Mouse (Mus musculus): ENCODE measurements around the gene Pm20d1. TPM values are rescaled to one million over a fixed set of nuclear protein-coding genes. Genes with fewer than 3 reads are reported as not detected.
A peak's percentile ranks its signal among the peaks of the same experiment; 100 is the strongest.
"Not testable (repeated sequence)": the region's sequence is repeated elsewhere in the genome, so short reads cannot be mapped to it uniquely, and the experiment has no call there.

The Pm20d1 gene
- total RNA-seq, 2 experiments from 2014 or later, result 1.8 to 2.1 TPM

GRCm38 (mm10) chr1:131794591-131794990, 2.6 kb upstream of the Pm20d1 start:
- DNase-seq (ENCODE audit: low spot score in 2 of 2), result no peak

DNA sequence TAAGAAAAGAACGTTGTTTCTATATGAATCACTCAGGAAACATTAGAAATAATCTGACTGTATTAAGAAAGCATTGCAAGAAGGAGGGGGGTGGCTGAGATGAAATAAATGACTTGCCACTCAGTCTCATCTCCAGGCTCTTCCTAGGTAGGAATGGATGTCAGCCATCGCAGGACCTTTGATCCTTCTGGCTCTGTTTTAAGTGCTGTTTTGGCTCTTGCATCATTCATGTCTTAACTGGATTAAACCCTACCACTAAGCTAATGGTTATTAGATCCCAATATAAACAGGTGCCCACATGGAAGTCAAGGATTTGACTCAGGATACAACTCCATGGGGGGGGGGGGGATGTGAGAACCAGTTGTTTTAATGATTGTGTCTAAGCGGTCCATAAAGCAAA, 2.0 kb upstream of the Pm20d1 start:
- no peak for DNase-seq (ENCODE audit: low spot score in 2 of 2)

DNA sequence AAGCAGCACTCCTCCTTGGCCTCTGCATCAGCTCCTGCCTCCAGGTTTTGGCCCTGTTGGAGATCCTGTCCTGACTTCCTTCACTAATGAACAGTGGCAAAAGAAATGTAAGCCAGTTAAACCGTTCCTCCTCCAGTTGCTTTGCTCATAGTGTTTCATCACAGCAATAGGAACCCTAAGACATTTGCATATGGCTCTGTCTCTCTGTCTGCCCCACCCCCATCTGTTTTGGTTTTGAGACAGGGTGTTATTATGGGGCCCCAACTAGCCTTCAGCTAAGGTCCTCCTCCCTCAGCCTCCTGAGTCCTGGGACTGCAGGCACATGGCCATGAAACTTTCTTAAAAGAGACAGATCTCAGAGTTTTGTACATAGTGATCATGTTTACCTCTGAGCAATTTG, 2.8 kb downstream of the Pm20d1 start:
- DNase-seq (ENCODE audit: low spot score in 2 of 2), result no peak

- DNase-seq (ENCODE audit: low spot score in 2 of 2), result no peak
Measured at GRCm38 (mm10) chr1:131801071-131801470, 3.9 kb downstream of the Pm20d1 start.

DNA sequence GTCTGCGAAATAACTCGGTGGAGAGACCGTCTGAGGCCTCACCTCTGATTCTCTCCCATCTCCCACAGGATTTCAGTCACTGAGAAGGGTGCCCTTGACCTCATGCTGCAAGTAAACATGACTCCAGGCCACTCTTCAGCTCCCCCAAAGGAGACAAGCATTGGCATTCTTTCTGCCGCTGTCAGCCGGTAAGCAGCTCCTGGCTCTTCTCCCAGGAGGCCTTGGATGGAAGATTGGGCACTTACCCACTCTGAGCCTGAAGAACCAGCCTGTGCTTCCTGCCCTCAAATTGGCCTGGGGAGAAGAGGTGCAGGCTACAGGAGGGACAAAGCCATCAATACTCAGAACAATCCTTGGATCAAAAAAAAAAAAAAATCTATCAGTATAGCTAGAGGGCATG, 5.5 kb downstream of the Pm20d1 start:
- no peak for DNase-seq (ENCODE audit: low spot score in 2 of 2)

- no peak for DNase-seq (ENCODE audit: low spot score in 2 of 2)
Measured at GRCm38 (mm10) chr1:131804166-131804565, 7.0 kb downstream of the Pm20d1 start.

DNA sequence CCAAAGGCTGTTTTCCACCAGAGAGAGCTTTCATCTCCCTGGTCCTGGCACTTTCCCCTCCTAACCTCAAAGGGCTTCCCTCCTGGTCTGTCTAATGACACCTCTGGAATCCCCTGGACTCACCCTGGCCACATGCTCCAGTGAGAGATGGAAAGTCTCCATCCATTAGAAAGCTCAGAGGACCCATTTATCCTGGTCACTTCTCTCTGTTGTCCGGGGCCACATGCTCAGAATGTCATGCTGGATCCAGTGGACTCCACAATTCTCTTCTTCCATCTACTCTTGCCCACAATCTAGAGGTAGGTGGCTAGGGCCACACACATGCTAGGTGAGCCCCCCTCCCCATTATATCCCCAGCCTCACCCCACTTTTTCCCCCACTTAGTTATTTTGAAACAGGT, 11.8 kb downstream of the Pm20d1 start:
- DNase-seq (ENCODE audit: low spot score in 2 of 2), result no peak

- no peak for DNase-seq (ENCODE audit: low spot score in 2 of 2)
Measured at GRCm38 (mm10) chr1:131809651-131810050, 12.5 kb downstream of the Pm20d1 start.

- DNase-seq (ENCODE audit: low spot score in 2 of 2), result no peak
Measured at GRCm38 (mm10) chr1:131811393-131811792, 14.2 kb downstream of the Pm20d1 start.

DNA sequence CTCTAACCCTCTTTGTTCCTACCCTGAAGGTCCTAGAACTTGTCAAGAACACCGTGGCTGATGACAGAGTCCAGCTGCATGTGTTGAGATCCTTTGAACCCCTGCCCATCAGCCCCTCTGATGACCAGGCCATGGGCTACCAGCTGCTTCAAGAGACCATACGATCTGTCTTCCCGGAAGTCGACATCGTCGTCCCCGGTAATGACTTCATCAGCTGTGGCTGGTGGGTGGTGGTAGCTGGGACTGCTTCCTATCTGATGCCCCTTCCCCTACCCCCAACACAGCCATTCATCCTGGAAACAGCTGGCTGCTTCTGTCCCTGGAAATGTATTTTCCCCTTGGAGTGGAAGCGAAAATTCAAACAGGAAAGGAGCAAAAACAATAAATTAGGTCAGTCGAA, 14.8 kb downstream of the Pm20d1 start:
- no peak for DNase-seq (ENCODE audit: low spot score in 2 of 2)

DNA sequence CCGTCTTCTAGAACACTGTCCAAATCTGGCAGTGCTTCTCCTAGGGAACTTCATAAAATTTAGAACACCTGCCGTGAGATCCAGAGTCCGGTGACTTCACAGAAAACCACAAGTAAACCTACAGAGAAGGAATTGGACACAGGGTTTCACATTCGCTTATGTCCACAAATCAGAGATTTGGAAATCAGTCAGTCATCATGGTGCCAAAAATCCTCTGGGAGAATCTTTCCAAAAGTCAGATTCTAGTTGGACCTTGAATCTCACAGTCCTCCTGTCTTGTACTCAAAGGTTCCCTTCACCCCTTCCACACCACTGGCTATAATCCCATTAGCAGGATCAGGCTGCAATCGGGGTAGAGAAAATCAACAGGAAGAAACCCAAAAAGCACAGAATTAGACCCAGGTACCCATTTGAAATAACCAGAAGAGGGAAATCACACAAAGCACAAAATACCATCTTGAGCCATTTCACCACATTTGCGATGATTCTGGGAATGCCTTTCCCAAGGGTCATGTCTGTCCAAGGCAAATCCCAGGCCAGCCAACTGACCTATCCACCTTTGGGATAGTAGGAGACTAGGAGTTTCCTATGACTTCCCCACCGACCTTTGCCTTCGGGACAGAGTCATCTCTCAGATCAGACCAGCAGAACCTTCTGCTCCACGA, 15.6 kb downstream of the Pm20d1 start:
- DNase-seq (ENCODE audit: low spot score in 2 of 2), result no peak

GRCm38 (mm10) chr1:131813731-131814130, 16.6 kb downstream of the Pm20d1 start:
- DNase-seq (ENCODE audit: low spot score in 2 of 2), result no peak

- DNase-seq (ENCODE audit: low spot score in 2 of 2), result no peak
Measured at GRCm38 (mm10) chr1:131814191-131814590, 17.0 kb downstream of the Pm20d1 start.

DNA sequence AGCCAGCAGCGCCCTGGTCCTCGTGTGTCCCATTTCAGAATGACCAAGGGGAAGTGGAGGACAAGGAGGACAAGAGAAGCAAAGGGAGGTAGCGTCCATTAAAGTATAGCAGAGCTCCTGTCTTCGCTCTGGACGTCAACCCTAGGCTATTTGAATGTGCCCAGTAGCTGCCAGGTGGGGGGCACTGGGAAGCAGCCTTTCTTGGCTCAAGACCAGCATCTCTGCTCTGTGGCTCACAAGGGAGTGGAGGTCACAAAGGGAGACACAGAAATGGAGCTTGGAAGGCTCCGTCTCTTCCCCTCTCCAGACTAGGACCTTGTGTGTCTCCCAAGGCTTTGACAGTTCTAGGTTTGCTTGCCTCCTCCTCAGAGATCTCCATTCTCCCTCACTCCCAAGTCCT, 19.7 kb downstream of the Pm20d1 start:
- no peak for DNase-seq (ENCODE audit: low spot score in 2 of 2)

GRCm38 (mm10) chr1:131820353-131820752, 23.2 kb downstream of the Pm20d1 start:
- not testable (repeated sequence) for DNase-seq (ENCODE audit: low spot score in 2 of 2)

GRCm38 (mm10) chr1:131820887-131821328, 23.7 kb downstream of the Pm20d1 start:
- DNase-seq (ENCODE audit: low spot score in 2 of 2), result peak in 1 of 2 experiments; percentile 70

- DNase-seq (ENCODE audit: low spot score in 2 of 2), result no peak
Measured at GRCm38 (mm10) chr1:131822292-131822691, 25.1 kb downstream of the Pm20d1 start.

- no peak for DNase-seq (ENCODE audit: low spot score in 2 of 2)
Measured at GRCm38 (mm10) chr1:131822856-131823492, 25.8 kb downstream of the Pm20d1 start.

DNA sequence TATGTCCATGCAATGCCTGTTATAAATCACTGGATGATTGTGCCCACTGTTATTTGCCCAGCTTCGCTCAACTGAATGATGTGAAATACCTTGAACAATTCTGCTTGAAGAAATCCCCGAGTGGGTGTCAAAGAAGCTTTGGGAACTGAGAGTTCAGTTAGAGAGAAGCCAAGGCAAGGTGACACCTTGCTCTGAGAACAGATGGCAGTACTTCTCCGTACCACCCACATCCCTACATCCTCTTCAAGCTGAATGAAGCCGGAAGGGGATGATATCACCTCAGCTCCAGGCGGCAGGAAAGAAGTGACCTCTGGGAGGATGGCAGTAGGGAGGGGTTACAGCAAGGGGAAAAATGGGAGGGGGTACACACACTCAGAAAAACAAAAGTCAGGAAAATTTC, 26.4 kb downstream of the Pm20d1 start:
- DNase-seq (ENCODE audit: low spot score in 2 of 2), result no peak

- no peak for DNase-seq (ENCODE audit: low spot score in 2 of 2)
Measured at GRCm38 (mm10) chr1:131824528-131825181, 27.5 kb downstream of the Pm20d1 start.

GRCm38 (mm10) chr1:131827207-131827786, 30.1 kb downstream of the Pm20d1 start, which contains the start of gene Slc41a1:
Gene Slc41a1, plus strand, starts transcription at chr1:131827493.
- peak in 1 of 2 experiments; percentile 37 for DNase-seq (ENCODE audit: low spot score in 2 of 2)

DNA sequence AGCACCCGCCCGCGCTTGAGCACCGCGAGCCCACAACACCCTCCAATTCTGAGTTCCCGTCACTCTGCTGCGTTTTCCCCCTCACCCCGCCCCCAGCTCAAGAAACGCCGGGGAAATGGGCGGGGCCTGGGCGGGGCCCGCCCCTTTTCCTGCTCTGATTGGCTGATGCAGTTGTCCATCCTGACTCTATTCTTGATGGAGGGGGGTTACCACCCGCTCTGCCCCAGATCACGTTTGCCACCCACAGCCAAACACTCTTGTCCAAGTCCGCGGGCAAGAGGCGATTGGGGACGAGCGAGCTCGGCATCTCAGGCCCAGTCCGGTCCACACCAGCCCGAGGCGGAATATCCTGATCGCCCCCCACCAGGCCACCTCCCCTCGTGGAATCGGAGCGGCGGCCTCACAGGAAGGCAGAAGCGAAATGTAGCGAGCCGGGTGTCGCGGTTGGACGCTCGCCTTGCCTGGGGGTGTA, 30.6 kb downstream of the Pm20d1 start:
- DNase-seq (ENCODE audit: low spot score in 2 of 2), result peak; percentile 93 to 97
